Mouse (Mus musculus): ENCODE data around the gene Ctrc. TPM values are rescaled to one million over a fixed set of nuclear protein-coding genes. Genes with fewer than 3 reads are reported as not detected.
"Not testable (repeated sequence)": the region's sequence is repeated elsewhere in the genome, so short reads cannot be mapped to it uniquely, and the experiment has no call there.

Ctrc gene
- total RNA-seq, 2 experiments from 2014 or later = not detected

DNA sequence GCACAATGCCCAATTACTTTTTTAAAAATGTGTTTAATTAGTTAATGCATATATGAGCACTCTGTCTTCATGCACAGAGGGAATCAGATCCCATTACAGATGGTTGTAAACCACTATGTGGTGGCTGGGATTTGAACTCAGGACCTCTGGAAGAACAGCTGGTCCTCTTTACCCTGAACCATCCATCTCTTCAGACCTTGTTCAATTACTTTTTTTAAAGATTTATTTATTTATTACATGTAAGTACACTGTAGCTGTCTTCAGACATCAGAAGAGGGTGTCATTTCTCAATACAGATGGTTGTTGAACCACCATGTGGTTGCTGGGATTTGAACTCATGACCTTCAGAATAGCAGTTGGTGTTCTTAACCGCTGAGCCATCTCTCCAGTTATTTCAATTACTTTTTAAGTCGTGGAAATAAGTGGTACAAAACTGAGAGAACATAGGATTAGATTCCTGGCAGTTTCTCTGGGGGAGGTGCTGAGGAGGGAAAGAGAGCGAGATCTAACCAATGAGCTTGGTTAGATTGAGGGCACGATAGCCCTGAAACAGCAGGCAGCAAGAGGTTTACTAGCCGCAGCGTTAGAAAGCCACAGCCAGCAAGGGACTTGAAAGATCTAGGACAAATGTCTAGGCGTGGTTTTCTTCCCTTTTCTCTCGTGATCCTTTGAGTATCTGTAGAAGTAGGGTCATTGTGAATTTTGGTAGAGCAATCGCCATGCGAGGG, 53.4 kb downstream of the Ctrc start:
- ATAC-seq (replicated peaks; ENCODE audit: low FRiP score, low TSS enrichment, poor library complexity, severe bottlenecking) = peak; percentile 25

DNA sequence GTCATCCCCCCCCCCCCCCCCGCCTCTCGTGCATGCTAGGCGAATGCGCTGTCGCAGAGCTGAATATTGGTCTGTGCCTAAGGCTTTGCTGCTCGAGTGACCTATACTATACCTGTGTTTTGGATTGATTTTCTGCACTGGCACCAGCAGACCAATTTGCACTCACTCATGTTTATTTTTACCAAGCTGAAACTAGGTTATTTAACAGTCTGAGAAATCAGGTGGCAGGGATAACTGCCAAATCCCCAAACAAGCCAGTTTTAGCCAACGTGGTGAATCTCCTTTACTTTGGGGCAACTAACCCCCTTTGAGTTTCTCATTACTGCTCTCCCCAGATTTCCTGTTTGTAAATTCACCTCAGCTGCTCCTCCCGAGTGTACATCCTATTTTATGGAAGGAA, 54.2 kb downstream of the Ctrc start:
- no peak for ATAC-seq (replicated peaks; ENCODE audit: low FRiP score, low TSS enrichment, poor library complexity, severe bottlenecking)

DNA sequence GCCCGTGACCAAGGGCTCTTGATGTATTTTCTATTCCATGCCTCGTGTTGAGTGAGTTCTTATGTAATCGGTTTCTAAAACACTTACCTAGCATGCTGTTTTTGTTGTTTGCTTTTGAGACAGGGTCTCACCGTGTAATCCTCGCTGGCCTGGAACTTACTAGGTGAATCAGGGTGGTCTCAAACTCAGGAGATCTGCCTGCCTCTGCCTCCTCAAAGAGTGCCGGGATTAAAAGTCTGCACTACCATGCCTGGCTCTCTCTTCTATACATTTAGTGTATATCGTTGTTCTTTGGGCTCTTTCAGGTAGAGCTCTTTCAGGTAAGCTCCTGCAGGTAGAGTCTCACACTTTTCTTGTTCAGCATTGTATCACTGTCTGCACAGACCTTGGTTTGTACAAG, 54.7 kb downstream of the Ctrc start:
- no peak for ATAC-seq (replicated peaks; ENCODE audit: low FRiP score, low TSS enrichment, poor library complexity, severe bottlenecking)

- peak; percentile 72 for ATAC-seq (replicated peaks; ENCODE audit: low FRiP score, low TSS enrichment, poor library complexity, severe bottlenecking)
Observed at GRCm38 (mm10) chr4:141790524-141790990, 55.6 kb downstream of the Ctrc start, which contains the start of gene Dnajc16. Dnajc16 (minus strand) TSS chr4:141790931.

GRCm38 (mm10) chr4:141789564-141790218, 56.5 kb downstream of the Ctrc start:
- peak; percentile 41 for ATAC-seq (replicated peaks; ENCODE audit: low FRiP score, low TSS enrichment, poor library complexity, severe bottlenecking)

GRCm38 (mm10) chr4:141787462-141787861, 58.7 kb downstream of the Ctrc start:
- no peak for ATAC-seq (replicated peaks; ENCODE audit: low FRiP score, low TSS enrichment, poor library complexity, severe bottlenecking)

DNA sequence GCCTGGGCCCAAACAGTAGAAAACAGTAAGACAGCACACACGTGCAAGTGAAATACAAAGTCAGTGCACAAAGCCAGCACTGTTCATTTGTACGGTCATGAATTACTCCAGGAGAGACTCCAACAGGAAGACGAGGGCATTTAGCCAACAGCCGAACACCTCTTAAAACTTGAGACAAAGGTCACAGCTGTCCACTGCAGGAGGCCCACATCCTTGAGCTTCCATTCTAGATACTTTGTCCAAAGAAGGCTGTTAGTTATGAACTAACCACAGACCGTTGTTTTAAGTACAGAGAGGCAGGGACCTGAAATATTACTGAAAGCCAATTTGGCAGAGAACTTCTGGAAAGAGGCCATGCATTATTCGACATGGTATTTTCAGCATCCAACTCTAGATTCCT, 59.1 kb downstream of the Ctrc start:
- no peak for ATAC-seq (replicated peaks; ENCODE audit: low FRiP score, low TSS enrichment, poor library complexity, severe bottlenecking)

DNA sequence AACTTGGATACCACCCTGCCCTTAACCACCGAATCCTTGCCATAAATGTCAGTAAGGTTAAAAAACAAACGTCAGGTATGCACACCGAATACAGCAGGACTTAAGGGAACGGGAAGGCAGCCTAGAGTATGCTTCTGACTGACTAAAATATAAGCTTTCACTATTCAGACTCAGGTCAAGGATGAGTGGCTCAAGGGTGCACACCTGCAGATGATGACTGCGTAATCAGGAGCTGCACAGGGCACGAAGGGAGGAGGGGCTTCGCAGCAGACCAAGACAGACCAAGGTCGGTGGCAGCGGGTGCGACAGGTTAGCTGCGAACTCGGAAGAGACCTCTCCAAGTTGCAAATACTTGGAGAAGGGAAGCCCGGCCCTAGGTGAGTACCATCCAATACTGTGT, 60.0 kb downstream of the Ctrc start:
- ATAC-seq (replicated peaks; ENCODE audit: low FRiP score, low TSS enrichment, poor library complexity, severe bottlenecking) = no peak

DNA sequence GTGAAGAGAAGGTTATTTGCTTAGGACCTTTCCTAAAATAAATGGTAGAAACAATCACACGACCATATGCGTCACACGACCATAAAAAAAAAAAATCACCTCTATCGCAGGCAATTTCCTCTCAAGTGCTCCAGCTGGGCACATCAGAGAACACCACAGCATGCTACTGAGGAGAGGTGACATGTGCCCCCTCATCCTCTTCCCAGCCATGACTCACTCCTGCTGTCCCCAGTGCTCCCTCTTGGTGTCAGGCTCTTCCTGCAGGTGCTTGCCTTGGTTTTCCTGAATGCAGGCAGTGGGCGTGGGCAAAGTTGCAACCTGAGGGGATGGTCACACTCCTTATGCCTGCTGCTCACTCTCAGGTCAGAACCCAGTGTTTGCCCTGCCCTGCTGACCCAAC, 61.3 kb downstream of the Ctrc start:
- ATAC-seq (replicated peaks; ENCODE audit: low FRiP score, low TSS enrichment, poor library complexity, severe bottlenecking) = no peak

DNA sequence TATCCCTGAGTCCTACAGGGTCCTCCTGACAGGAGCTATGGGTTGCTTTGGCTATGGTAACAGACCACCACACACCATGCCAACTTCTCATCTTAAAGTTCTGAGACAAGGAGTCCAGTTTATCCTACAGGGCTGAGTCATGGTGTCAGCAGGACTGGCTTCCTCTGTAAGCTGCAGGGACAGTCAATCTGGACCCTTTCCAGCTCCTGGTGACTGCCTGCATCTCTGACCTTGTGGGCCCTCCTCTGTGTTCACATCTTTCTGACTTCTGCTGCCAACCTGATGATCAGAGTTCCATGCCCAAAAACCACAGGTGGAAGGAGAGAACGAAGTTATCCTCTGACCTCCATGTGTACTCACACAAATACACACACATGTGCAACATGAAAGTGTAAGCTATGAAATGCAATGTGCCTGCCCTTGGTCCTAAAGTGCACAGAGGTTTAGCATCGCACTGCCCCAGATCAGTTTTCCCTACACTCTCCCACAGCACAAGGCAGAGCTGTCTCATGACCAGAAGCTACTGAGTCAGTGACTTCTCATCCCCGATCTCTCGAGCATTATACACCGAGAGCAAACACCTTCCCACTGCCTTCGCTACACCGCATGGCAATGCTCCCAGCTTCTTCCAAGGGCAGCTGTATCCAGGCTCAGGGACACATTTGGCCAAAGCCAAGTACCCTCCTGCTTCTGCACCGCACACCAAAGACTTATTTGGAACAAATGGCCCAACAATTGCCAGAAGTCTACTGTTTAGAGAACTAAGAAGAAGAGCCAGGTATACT, 64.8 kb downstream of the Ctrc start:
- ATAC-seq (replicated peaks; ENCODE audit: low FRiP score, low TSS enrichment, poor library complexity, severe bottlenecking) = no peak

DNA sequence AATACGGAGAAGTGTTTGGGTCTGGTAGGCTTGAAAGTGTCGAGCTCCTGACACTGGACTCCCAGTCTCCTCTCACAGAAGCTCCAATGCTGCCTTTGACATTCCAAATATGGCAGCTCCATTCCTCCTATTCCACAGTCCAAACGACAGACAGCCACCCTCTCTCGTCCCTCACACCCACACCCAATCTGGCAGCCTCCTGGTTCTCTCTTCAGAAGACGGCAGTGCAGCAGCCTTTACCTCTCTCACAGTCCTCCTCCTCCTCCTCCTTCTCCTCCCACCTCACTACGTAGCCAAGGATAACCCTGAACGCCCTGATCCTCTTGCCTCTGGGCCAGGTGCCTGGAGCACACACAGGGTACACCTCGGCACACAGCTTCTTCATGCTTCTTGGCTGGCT, 66.3 kb downstream of the Ctrc start:
- ATAC-seq (replicated peaks; ENCODE audit: low FRiP score, low TSS enrichment, poor library complexity, severe bottlenecking) = no peak

DNA sequence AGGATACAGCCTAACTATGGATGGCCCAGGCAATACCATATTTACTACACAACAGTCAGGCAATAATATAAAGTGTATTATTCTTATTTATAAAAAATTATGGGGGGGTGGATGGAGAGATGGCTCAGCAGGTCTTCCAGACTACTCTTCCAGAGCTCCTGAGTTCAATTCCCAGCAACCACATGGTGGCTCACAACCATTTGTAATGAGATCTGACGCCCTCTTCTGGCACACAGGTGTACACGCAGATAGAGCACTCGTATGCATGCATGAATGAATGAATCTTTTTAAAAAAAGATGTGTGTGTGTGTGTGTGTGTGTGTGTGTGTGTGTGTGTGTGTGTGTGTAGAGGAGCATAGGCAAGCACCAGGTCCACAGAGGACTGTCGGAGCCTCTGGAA, 73.1 kb downstream of the Ctrc start:
- ATAC-seq (replicated peaks; ENCODE audit: low FRiP score, low TSS enrichment, poor library complexity, severe bottlenecking) = not testable (repeated sequence)

DNA sequence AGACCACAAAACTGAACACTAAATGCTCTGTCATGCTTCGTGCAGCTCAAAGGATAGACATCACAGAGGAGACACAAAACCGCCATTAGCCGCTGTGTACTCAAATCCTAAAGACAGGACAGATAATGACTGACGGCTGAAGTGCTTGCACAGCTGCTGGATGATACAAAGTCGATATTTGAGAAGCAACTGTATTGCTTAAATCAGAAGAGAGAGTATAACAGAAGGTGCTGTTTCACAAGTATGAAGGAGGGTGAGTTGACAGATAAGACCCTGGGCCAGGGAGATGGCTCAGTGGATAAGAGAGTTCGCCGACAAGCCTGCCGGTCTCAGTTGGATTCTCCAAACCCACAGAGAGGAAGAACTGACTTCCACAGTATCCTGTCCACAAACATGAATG, 74.3 kb downstream of the Ctrc start:
- peak; percentile 23; the same call in 1 of the 2 replicates for ATAC-seq (replicated peaks; ENCODE audit: low FRiP score, low TSS enrichment, poor library complexity, severe bottlenecking)

GRCm38 (mm10) chr4:141769501-141770160, 76.5 kb downstream of the Ctrc start:
- ATAC-seq (replicated peaks; ENCODE audit: low FRiP score, low TSS enrichment, poor library complexity, severe bottlenecking) = peak; percentile 17; the same call in 1 of the 2 replicates

DNA sequence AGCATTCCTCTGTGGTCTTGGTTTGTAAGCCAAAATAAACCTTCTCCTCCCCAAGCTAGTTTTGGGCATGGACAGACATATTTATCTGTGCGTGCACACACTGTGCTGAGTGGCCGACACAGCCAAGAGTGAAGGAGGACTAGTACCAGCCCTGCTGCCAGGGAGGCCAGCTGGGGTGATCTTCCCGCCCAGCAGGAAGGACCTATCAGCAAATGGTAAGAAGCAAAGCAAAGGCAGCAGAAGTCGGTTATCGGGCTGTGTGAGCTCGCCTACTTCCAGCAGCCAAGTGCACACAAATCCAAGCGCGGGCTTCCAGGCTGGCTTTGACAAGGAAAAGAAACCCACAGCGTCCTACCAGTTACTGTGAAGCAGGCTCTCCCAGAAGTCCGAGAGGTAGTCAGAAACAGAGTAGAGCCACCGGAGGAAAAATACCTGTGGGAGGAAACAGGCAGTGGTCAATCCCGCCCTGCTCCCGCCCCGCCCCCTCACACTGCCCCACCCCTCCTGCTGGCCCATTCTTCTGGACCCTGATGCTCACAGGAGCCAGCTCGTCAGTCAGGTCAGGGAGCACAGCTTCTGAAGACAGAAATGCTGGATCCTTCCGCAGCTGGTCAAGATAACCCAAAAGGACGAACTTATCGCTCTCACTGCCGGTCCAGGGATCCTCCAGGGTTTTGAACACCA, 78.7 kb downstream of the Ctrc start:
- ATAC-seq (replicated peaks; ENCODE audit: low FRiP score, low TSS enrichment, poor library complexity, severe bottlenecking) = peak; percentile 93

DNA sequence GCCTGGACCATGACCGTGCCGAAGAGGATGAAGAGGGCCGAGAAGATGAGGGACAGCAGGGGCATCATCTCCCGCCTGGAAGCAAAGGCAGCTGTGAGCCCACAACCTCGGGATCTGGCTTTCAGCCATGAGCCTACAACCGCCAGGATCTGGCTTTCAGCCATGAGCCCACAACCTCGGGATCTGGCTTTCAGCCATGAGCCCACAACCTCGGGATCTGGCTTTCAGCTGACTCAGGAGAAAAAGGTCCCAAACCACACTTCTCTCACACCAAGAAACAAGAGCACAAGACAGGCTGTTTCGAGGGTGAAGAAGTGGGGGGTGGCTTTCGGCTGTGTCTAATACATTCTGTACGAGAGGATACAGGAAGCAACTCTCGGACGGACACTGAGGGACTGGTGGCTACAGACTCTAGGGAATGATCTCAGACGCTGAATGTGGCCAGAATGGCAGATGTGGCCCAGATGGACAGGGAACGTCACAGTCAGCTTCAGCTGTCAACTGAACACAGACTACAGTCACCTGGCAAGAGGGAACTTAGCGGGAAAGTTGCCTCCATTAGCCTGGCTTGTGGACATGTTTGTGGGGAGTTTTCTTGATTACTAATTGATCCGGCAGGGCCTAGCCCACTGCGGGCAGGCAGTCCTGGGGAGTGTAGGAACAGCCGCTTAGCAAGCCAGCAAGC, 79.3 kb downstream of the Ctrc start:
- 0 out of 2 replicates have a peak, but pooled peaks have one; percentile 0 for ATAC-seq (replicated peaks; ENCODE audit: low FRiP score, low TSS enrichment, poor library complexity, severe bottlenecking)

GRCm38 (mm10) chr4:141766316-141766667, 79.9 kb downstream of the Ctrc start:
- ATAC-seq (replicated peaks; ENCODE audit: low FRiP score, low TSS enrichment, poor library complexity, severe bottlenecking) = no peak

DNA sequence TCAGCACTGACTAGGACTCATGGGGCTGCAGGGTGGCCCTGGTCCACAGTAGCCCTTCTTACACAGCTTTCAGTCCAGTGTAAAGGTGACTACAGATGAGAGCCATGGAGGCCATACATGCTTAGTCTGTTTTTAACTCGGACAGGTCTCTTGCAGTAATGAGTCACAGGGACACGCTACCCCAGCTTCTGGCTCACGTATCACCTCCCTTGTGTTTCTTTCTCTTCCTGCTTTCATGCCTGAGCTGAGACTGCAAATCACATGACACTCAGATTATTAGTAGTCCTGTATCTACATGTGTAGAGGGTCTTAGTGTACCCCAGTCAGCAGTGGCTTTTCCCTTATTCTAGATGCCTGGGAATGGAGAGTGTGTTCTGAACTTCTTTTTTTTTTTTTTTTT, 81.2 kb downstream of the Ctrc start:
- no peak for ATAC-seq (replicated peaks; ENCODE audit: low FRiP score, low TSS enrichment, poor library complexity, severe bottlenecking)
